Mouse (Mus musculus) heart, embryonic 12.5 days (tissue): ENCODE measurements at regions not wholly inside any gene's neighbourhood (a gene's known extent, or its start where the extent isn't known, plus 50 kb on each side); places are given as distances from the start of the nearest gene placed in this dataset.
A peak's percentile ranks its signal among the peaks of the same experiment; 100 is the strongest.

Source experiments
- ATAC-seq: fragments of 200-750 bp; cut with Nextera tagmentation; 2 replicates; pipeline ENCODE4 v1.8.0; 2017; ENCODE audit warnings: moderate TSS enrichment, moderate library complexity; ENCODE audit not compliant: insufficient number of reproducible peaks, low FRiP score
- H3K27ac ChIP-seq: fragments of 300-500 bp; sonication (generic); 2 replicates; pipeline ENCODE4 v1.5.1; 2016; ENCODE audit warnings: mild to moderate bottlenecking, moderate library complexity; ENCODE audit not compliant: poor library complexity, severe bottlenecking
- H3K27me3 ChIP-seq: fragments of 300-500 bp; sonication (generic); replicated peaks from 2 replicates; pipeline ENCODE4 v1.6.1; 2016; ENCODE audit warnings: mild to moderate bottlenecking, moderate library complexity
- H3K36me3 ChIP-seq: fragments of 300-500 bp; sonication (generic); 2 replicates; pipeline ENCODE4 v1.6.1; 2016; ENCODE audit warnings: mild to moderate bottlenecking, moderate library complexity
- H3K4me1 ChIP-seq: fragments of 300-500 bp; sonication (generic); replicated peaks from 2 replicates; pipeline ENCODE4 v1.6.1; 2016; ENCODE audit warnings: mild to moderate bottlenecking
- H3K4me2 ChIP-seq: fragments of 300-500 bp; sonication (generic); 2 replicates; pipeline ENCODE4 v1.6.1; 2016; ENCODE audit warnings: mild to moderate bottlenecking, moderate library complexity
- H3K4me3 ChIP-seq: fragments of 300-500 bp; sonication (generic); 2 replicates; pipeline ENCODE4 v1.5.1; 2016; ENCODE audit warnings: mild to moderate bottlenecking
- H3K9ac ChIP-seq: fragments of 300-500 bp; sonication (generic); 2 replicates; pipeline ENCODE4 v1.6.1; 2016; ENCODE audit warnings: mild to moderate bottlenecking, moderate library complexity
- H3K9me3 ChIP-seq: fragments of 300-500 bp; sonication (generic); replicated peaks from 2 replicates; pipeline ENCODE4 v1.6.1; 2016; ENCODE audit warnings: mild to moderate bottlenecking, moderate library complexity
- WGBS: fragments of 180-500 bp; shearing (Covaris S2); methylation state at CpG from one replicate; pipeline ENCODE4 v1.1.7; 2016; 5-methylcytosine and 5-hydroxymethylcytosine counted together

DNA sequence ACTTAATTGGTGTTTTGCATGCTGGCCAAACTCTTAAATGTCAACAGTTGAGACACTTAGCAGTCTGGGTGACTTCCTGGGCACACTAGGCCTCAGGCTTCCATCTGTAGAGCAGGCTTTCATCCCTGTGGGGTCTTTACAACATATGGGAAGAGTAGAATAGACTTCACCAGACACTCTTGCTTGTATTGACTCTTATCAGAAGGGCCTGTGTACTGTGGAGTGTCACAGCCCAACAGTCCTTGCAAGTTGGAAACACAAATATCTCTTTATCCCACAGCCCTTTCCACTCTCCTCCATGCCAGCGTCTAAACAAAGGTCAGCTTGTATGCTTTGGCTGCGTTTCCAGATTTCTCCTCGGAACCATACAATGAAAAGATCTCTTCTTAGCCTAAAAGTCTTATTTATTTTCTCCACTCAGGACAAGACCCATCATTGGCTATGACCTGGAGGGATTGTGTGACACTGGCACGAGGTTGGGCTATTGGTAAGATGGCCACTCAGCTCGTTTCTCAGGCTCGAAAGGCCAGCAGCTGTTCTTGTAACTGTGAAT is 50.6 kb upstream of the Itga6 start:
- peak overlapping the region; percentile 59 for H3K27ac ChIP-seq
- no peaks in the 10 kb centered on the region for H3K36me3 ChIP-seq
- peaks cover 47% of the 10 kb centered on the region for H3K4me1 ChIP-seq
- H3K9me3 ChIP-seq = no peaks in the 10 kb centered on the region
- no peaks in the 10 kb centered on the region for H3K27me3 ChIP-seq
- WGBS = 35% methylated on average over 6 of the region's 6 CpGs
- H3K9ac ChIP-seq = no peak overlapping the region
- ATAC-seq = peak; percentile 75; the same call in 1 of the 2 replicates
- H3K4me2 ChIP-seq = no peak overlapping the region
- H3K4me3 ChIP-seq = no peak overlapping the region
